Mouse (Mus musculus) heart, adult 2 months (tissue): Measurements from ENCODE around the gene Cenpf. TPM values are rescaled to one million over a fixed set of nuclear protein-coding genes. Genes with fewer than 3 reads are reported as not detected.
A peak's percentile ranks its signal among the peaks of the same experiment; 100 is the strongest.

Experiments
- DNase-seq, 2 experiments: peaks; one replicate each; pipeline ENCODE4 v3.0.0; 2021
- H3K27ac ChIP-seq: fragments of 200-600 bp; 2 replicates; pipeline ENCODE4 v1.8.1; 2022
- H3K27me3 ChIP-seq: fragments of 200-500 bp; 2 replicates; pipeline ENCODE4 v1.6.1; 2012; ENCODE audit warnings: mild to moderate bottlenecking, low read length, inconsistent platforms, mixed read lengths; ENCODE audit not compliant: control insufficient read depth, insufficient read depth
- H3K36me3 ChIP-seq: fragments of 200-500 bp; 2 replicates; pipeline ENCODE4 v1.6.1; 2012; ENCODE audit warnings: low read length, inconsistent platforms; ENCODE audit not compliant: control insufficient read depth, insufficient read depth
- H3K4me1 ChIP-seq: fragments of 200-500 bp; 2 replicates; pipeline ENCODE4 v1.6.1; 2011; ENCODE audit warnings: low read length; ENCODE audit not compliant: control insufficient read depth, insufficient read depth
- H3K4me3 ChIP-seq: fragments of 200-600 bp; 2 replicates; pipeline ENCODE4 v1.8.1; 2022
- H3K79me2 ChIP-seq: fragments of 200-500 bp; replicated peaks from 2 replicates; pipeline ENCODE4 v1.6.1; 2012; ENCODE audit warnings: mild to moderate bottlenecking, inconsistent platforms, low read length, moderate library complexity, mixed read lengths; ENCODE audit not compliant: control insufficient read depth, insufficient read depth
- H3K9ac ChIP-seq: fragments of 200-500 bp; 2 replicates; pipeline ENCODE4 v1.6.1; 2012; ENCODE audit warnings: low read depth, mild to moderate bottlenecking, control low read depth, inconsistent platforms, low read length, mixed read lengths
- CTCF ChIP-seq: fragments of 200-600 bp; IDR thresholded peaks from 2 replicates; pipeline ENCODE4 v1.8.1; 2022; ENCODE audit warnings: antibody characterized with exemption, mild to moderate bottlenecking, moderate library complexity
- EP300 ChIP-seq: fragments of 200-500 bp; IDR thresholded peaks from 2 replicates; pipeline ENCODE4 v1.6.1; 2011; ENCODE audit warnings: low read depth, low read length, control low read depth; ENCODE audit not compliant: insufficient read depth
- POLR2A ChIP-seq: fragments of 200-500 bp; IDR thresholded peaks from 2 replicates; pipeline ENCODE4 v1.6.1; 2011; ENCODE audit warnings: mild to moderate bottlenecking, low read depth, low read length, control low read depth; ENCODE audit not compliant: insufficient read depth
- WGBS: fragments of 180-500 bp; shearing (Covaris S2); methylation state at CpG from one replicate; pipeline ENCODE4 v1.1.7; 2018; 5-methylcytosine and 5-hydroxymethylcytosine counted together
- intact Hi-C: fragments of 180-260 bp; cut with DNase I; formaldehyde crosslinking; loops from one replicate; pipeline ENCODE4 v1.15.1; 2025
- polyA plus RNA-seq: library from polyadenylated mRNA; depleted of rRNA; stranded (reverse); fragments of >200 nt; gene quantifications from 2 replicates; pipeline ENCODE4 v1.2.3, GENCODE M21; 2012
- total RNA-seq, 2 experiments: library from RNA; stranded (reverse); gene quantifications; 2 replicates each; pipeline ENCODE4 v1.2.3; 2021

The Cenpf gene
- total and polyA plus RNA-seq, 3 experiments = 2.0 to 5.5 (median 5.4) TPM

GRCm38 (mm10) chr1:189657406-189657805 is 30.5 kb downstream of the Cenpf start:
- H3K4me3 ChIP-seq = no peak overlapping the region
- no peak overlapping the region for H3K9ac ChIP-seq
- intact Hi-C loops = no loop called here
- no peaks in the 10 kb centered on the region for H3K27me3 ChIP-seq
- H3K4me1 ChIP-seq = no peaks in the 10 kb centered on the region
- DNase-seq = no peak
- TF ChIP-seq CTCF = no peak
- no peak for TF ChIP-seq POLR2A
- no peak for TF ChIP-seq EP300
- 79% methylated on average over 8 of the region's 8 CpGs for whole genome bisulfite sequencing
- no peaks in the 10 kb centered on the region for H3K79me2 ChIP-seq
- no peak overlapping the region for H3K27ac ChIP-seq
- no peaks in the 10 kb centered on the region; the same call in 1 of the 2 replicates for H3K36me3 ChIP-seq

DNA sequence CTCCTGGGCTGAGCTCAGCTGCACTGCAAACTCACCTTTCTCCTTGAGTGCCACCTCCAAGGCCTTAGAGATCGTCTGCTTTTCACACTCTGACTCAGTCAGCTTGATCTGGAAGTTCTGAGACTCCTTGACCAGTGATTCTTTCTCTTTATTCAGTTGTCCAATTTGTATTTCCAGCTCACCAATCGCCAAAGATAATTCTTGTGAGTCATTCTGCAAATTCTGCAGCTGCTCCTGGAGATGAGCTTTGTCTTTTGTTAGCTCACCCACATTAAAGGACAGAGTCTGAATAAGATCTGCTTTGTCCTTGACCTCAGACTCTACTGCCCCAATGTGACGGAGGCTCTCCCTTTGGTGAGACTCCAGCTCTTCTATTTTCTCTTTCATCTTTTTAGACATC is 34.1 kb downstream of the Cenpf start:
- TF ChIP-seq EP300 (no peak), POLR2A (no peak), CTCF (no peak)
- Histone ChIP-seq H3K79me2 (no peaks in the 10 kb centered on the region), H3K27ac (no peak overlapping the region), H3K36me3 (no peaks in the 10 kb centered on the region; the same call in 1 of the 2 replicates), H3K9ac (no peak overlapping the region), H3K27me3 (no peaks in the 10 kb centered on the region), H3K4me1 (no peaks in the 10 kb centered on the region), H3K4me3 (no peak overlapping the region)
- 85% methylated on average over 3 of the region's 3 CpGs for WGBS
- no peak for DNase-seq
- intact Hi-C loops = no loop called here

- intact Hi-C loops = no loop called here
- 87% methylated on average over 6 of the region's 6 CpGs for whole genome bisulfite sequencing
- H3K79me2 ChIP-seq = no peaks in the 10 kb centered on the region
- TF ChIP-seq POLR2A = no peak
- peak; percentile 24; the same call in 1 of the 2 replicates for TF ChIP-seq CTCF
- TF ChIP-seq EP300 = no peak
- H3K36me3 ChIP-seq = no peaks in the 10 kb centered on the region
- no peak overlapping the region for H3K9ac ChIP-seq
- no peaks in the 10 kb centered on the region for H3K27me3 ChIP-seq
- no peak overlapping the region for H3K27ac ChIP-seq
- H3K4me1 ChIP-seq = peaks cover 3% of the 10 kb centered on the region
- no peak overlapping the region for H3K4me3 ChIP-seq
- no peak for DNase-seq
Measured at GRCm38 (mm10) chr1:189646597-189646996, 41.3 kb downstream of the Cenpf start.

- Histone ChIP-seq H3K36me3 (no peaks in the 10 kb centered on the region), H3K79me2 (no peaks in the 10 kb centered on the region), H3K27me3 (no peaks in the 10 kb centered on the region), H3K4me3 (no peak overlapping the region), H3K4me1 (peaks cover 3% of the 10 kb centered on the region), H3K9ac (no peak overlapping the region), H3K27ac (no peak overlapping the region)
- intact Hi-C loops = no loop called here
- no peak for DNase-seq
- TF ChIP-seq POLR2A (no peak), EP300 (no peak), CTCF (no peak)
- WGBS = 56% methylated on average over 2 of the region's 2 CpGs
Measured at GRCm38 (mm10) chr1:189645371-189645770, 42.5 kb downstream of the Cenpf start.

DNA sequence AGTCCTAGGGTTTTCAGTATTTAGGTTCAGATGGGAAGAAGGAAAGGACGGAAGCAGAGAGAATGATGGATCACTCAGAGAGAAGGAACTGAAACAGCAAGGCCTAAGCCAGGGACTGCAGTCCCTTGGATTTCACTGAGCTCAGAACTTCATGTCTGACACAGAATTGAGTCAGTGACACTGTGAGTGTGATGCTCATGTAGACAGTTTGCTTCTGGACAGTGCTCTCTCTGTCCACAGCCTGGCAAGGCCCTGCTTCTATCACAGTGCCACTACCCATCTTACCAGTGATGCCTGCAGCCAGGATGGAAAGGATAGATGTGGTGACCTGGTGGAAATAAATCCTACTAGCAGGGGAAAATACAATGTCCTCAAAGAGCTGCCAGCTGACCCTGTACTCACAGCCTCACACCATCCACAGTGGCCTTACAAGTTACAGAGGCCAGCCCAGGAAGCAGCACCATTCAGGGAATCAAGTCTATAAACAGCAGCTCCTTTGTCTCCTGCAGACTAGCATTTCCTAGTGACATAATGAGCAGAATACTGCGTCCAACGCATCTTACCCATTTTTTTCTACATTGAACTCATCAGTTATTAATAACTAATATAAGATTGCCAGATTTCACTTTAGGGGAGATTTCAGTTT is 43.1 kb downstream of the Cenpf start:
- no peaks in the 10 kb centered on the region for H3K36me3 ChIP-seq
- intact Hi-C loops = no loop called here
- H3K9ac ChIP-seq = no peak overlapping the region
- H3K79me2 ChIP-seq = no peaks in the 10 kb centered on the region
- TF ChIP-seq POLR2A (no peak), EP300 (no peak), CTCF (no peak)
- WGBS = 55% methylated on average over 3 of the region's 3 CpGs
- peaks cover 3% of the 10 kb centered on the region for H3K4me1 ChIP-seq
- no peak overlapping the region for H3K4me3 ChIP-seq
- DNase-seq = no peak
- H3K27me3 ChIP-seq = no peaks in the 10 kb centered on the region
- no peak overlapping the region for H3K27ac ChIP-seq

GRCm38 (mm10) chr1:189639581-189639980 is 48.3 kb downstream of the Cenpf start:
- TF ChIP-seq CTCF (no peak), EP300 (no peak), POLR2A (no peak)
- Histone ChIP-seq H3K4me3 (no peak overlapping the region), H3K4me1 (no peaks in the 10 kb centered on the region), H3K9ac (no peak overlapping the region), H3K27ac (no peak overlapping the region), H3K27me3 (no peaks in the 10 kb centered on the region), H3K79me2 (no peaks in the 10 kb centered on the region), H3K36me3 (no peaks in the 10 kb centered on the region)
- intact Hi-C loops = no loop called here
- WGBS = 85% methylated on average over 6 of the region's 6 CpGs
- no peak for DNase-seq
